Mouse (Mus musculus) heart, postnatal 0 days (tissue): ENCODE data around the gene Gpr45. TPM values are rescaled to one million over a fixed set of nuclear protein-coding genes. Genes with fewer than 3 reads are reported as not detected.

ENCODE experiments used
- ATAC-seq: fragments of 200-750 bp; cut with Nextera tagmentation; 2 replicates; pipeline ENCODE4 v1.8.0; 2017; ENCODE audit warnings: low read depth, moderate number of reproducible peaks, moderate library complexity; ENCODE audit not compliant: insufficient read depth
- DNase-seq: peaks from one replicate; pipeline ENCODE4 v3.0.0-alpha.2; 2016; ENCODE audit warnings: low spot score
- H3K27ac ChIP-seq: fragments of 300-500 bp; sonication (generic); 2 replicates; pipeline ENCODE4 v1.5.1; 2014; ENCODE audit warnings: low read depth, mild to moderate bottlenecking
- H3K27me3 ChIP-seq: fragments of 300-500 bp; sonication (generic); 2 replicates; pipeline ENCODE4 v1.6.1; 2014; ENCODE audit warnings: low read length, mixed read lengths; ENCODE audit not compliant: control insufficient read depth, insufficient read depth
- H3K36me3 ChIP-seq: fragments of 300-500 bp; sonication (generic); replicated peaks from 2 replicates; pipeline ENCODE4 v1.6.1; 2014; ENCODE audit warnings: low read length, mixed read lengths; ENCODE audit not compliant: control insufficient read depth, insufficient read depth
- H3K4me1 ChIP-seq: fragments of 300-500 bp; sonication (generic); 2 replicates; pipeline ENCODE4 v1.6.1; 2014; ENCODE audit warnings: antibody characterized with exemption; ENCODE audit not compliant: control insufficient read depth, insufficient read depth
- H3K4me2 ChIP-seq: fragments of 300-500 bp; sonication (generic); 2 replicates; pipeline ENCODE4 v1.6.1; 2014; ENCODE audit warnings: low read depth, mild to moderate bottlenecking, low read length, moderate library complexity
- H3K4me3 ChIP-seq: fragments of 300-500 bp; sonication (generic); 2 replicates; pipeline ENCODE4 v1.5.1; 2014; ENCODE audit warnings: low read depth, low read length
- H3K9ac ChIP-seq: fragments of 300-500 bp; sonication (generic); replicated peaks from 2 replicates; pipeline ENCODE4 v1.6.1; 2014; ENCODE audit warnings: low read depth, low read length, mixed read lengths
- H3K9me3 ChIP-seq: fragments of 300-500 bp; sonication (generic); replicated peaks from 2 replicates; pipeline ENCODE4 v1.6.1; 2016; ENCODE audit warnings: low read length; ENCODE audit not compliant: control insufficient read depth
- CTCF ChIP-seq: IDR thresholded peaks from 2 replicates; pipeline ENCODE4 v1.5.1; 2016; ENCODE audit warnings: antibody characterized with exemption, control low read depth, low read depth
- EP300 ChIP-seq: IDR thresholded peaks from 2 replicates; pipeline ENCODE4 v1.6.1; 2016; ENCODE audit warnings: antibody characterized with exemption, low read depth
- WGBS: fragments of 180-500 bp; shearing (Covaris S2); extraction: QIAGEN DNeasy Blood & Tissue Kit; methylation state at CpG from one replicate; pipeline ENCODE4 v1.1.7; 2014; 5-methylcytosine and 5-hydroxymethylcytosine counted together
- polyA plus RNA-seq: library from polyadenylated mRNA; unstranded; fragments of >200 nt; fragmentation: Nextera tagmentation; extraction: Ambion mirVana; gene quantifications from 2 replicates; pipeline ENCODE4 v1.2.1, GENCODE M21; 2015
- total RNA-seq: library from RNA; depleted of rRNA; stranded (reverse); fragments of >200 nt; gene quantifications from 2 replicates; pipeline ENCODE4 v1.2.3, GENCODE M21; 2014; ENCODE audit warnings: low replicate concordance

The Gpr45 gene
- total and polyA plus RNA-seq, 2 experiments from 2014 or later = 1.00 TPM; not detected in 1

- H3K9me3 ChIP-seq = no peaks in the 10 kb centered on the region
- H3K27me3 ChIP-seq = no peaks in the 10 kb centered on the region
- 86% methylated on average over 10 of the region's 10 CpGs for WGBS
- no peak overlapping the region for H3K9ac ChIP-seq
- H3K27ac ChIP-seq = no peak overlapping the region
- H3K4me2 ChIP-seq = no peak overlapping the region
- DNase-seq (no peak), ATAC-seq (no peak)
- no peaks in the 10 kb centered on the region for H3K4me1 ChIP-seq
- TF ChIP-seq CTCF (no peak), EP300 (no peak)
- no peak overlapping the region for H3K4me3 ChIP-seq
- peaks cover 32% of the 10 kb centered on the region for H3K36me3 ChIP-seq
Observed at GRCm38 (mm10) chr1:43047811-43048210, 95.1 kb downstream of the Gpr45 start.

DNA sequence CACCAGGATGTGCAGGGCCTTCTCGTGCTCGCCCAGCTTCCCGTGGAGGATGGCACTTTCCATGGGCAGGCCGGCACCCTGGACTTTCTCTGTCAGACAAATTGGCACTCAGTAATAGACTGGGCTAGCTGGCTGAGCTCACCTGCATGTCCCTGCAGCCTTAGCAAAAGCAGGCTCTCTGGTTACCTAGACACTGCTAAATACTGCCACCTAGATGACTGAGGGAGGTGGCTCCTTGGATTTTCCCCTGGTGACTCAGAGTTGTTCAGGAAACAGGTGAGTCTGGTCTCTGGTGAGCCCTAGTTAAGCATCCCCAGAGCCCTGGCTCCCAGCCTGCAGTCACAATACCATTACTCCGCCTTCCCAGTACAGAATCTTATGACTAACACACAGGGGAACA lies 99.2 kb downstream of the Gpr45 start:
- H3K9me3 ChIP-seq = no peaks in the 10 kb centered on the region
- H3K36me3 ChIP-seq = peaks cover 70% of the 10 kb centered on the region
- 82% methylated on average over 5 of the region's 5 CpGs for WGBS
- no peak overlapping the region for H3K4me3 ChIP-seq
- no peak overlapping the region for H3K27ac ChIP-seq
- no peak for ATAC-seq
- no peak overlapping the region for H3K4me2 ChIP-seq
- H3K27me3 ChIP-seq = no peaks in the 10 kb centered on the region
- H3K4me1 ChIP-seq = no peaks in the 10 kb centered on the region
- no peak for DNase-seq
- TF ChIP-seq CTCF (no peak), EP300 (no peak)
- H3K9ac ChIP-seq = no peak overlapping the region

DNA sequence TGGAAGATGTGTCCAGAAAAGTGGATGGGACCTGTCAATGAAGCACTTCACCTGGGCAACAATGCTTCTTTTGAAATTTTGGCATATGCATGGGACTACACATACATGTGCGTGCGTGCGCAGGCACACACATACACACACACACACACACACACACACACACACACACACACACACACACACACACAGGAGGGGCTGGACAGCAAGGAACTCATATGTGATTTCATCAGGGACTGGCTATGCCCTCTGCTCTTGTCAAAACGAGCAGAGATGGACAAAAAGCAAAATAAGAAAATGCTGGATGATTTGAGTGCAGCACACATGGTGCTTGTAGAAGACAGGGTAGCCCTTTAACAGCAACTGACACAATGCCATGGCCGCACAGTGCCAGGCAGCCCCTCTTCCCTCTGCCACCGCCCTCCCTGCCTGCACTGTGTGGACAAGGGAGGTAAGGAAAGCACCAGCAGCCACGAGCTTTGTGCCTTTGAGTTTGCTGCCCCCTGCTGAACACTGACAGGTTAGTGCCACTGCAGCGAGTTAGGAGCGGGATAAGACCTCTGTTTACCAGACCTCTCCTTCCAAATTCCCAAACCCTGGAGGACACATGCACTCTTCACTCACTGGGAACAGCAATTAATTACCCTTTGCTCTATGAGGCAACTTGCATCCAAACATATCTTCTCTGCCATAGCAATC lies 113.1 kb downstream of the Gpr45 start:
- no peak overlapping the region for H3K9ac ChIP-seq
- no peaks in the 10 kb centered on the region for H3K9me3 ChIP-seq
- no peaks in the 10 kb centered on the region for H3K4me1 ChIP-seq
- H3K4me3 ChIP-seq = no peak overlapping the region
- no peak overlapping the region for H3K27ac ChIP-seq
- no peak for TF ChIP-seq EP300
- TF ChIP-seq CTCF = peak; percentile 91
- DNase-seq = peak; percentile 51
- H3K4me2 ChIP-seq = no peak overlapping the region
- H3K36me3 ChIP-seq = peaks cover 53% of the 10 kb centered on the region
- WGBS = 54% methylated on average over 9 of the region's 9 CpGs
- no peaks in the 10 kb centered on the region for H3K27me3 ChIP-seq
- ATAC-seq = peak; percentile 83

DNA sequence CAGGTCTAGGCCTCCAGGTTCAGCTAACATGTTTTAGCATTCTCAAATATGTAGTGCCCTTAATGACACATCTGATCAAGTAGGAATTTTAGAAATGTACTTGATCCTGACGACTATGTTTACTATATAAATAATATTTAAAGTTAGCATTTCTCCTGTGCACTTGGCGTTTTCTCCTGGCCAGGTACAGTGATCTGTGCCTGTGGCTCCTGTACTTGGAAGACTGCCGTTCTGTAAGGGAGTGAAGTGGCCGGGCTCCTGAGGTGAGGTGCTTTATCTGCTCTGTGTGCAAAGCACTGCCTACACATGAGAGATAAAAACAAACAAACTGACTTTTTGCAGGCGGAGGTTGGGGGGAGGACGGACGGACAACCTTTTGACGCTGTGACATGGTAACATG lies 113.9 kb downstream of the Gpr45 start:
- no peak overlapping the region for H3K4me3 ChIP-seq
- TF ChIP-seq CTCF (no peak), EP300 (no peak)
- H3K9ac ChIP-seq = no peak overlapping the region
- no peaks in the 10 kb centered on the region for H3K27me3 ChIP-seq
- DNase-seq = no peak
- WGBS = 82% methylated on average over 8 of the region's 8 CpGs
- H3K9me3 ChIP-seq = no peaks in the 10 kb centered on the region
- H3K36me3 ChIP-seq = peaks cover 49% of the 10 kb centered on the region
- H3K27ac ChIP-seq = no peak overlapping the region
- H3K4me2 ChIP-seq = no peak overlapping the region
- no peaks in the 10 kb centered on the region for H3K4me1 ChIP-seq
- ATAC-seq = no peak

GRCm38 (mm10) chr1:43067551-43067950 lies 114.9 kb downstream of the Gpr45 start:
- no peaks in the 10 kb centered on the region for H3K4me1 ChIP-seq
- H3K27me3 ChIP-seq = no peaks in the 10 kb centered on the region
- no peaks in the 10 kb centered on the region for H3K9me3 ChIP-seq
- peaks cover 45% of the 10 kb centered on the region for H3K36me3 ChIP-seq
- DNase-seq (no peak), ATAC-seq (no peak)
- 62% methylated on average over 7 of the region's 7 CpGs for WGBS
- TF ChIP-seq CTCF (no peak), EP300 (no peak)
- H3K4me3 ChIP-seq = no peak overlapping the region
- H3K4me2 ChIP-seq = no peak overlapping the region
- no peak overlapping the region for H3K27ac ChIP-seq
- H3K9ac ChIP-seq = no peak overlapping the region

DNA sequence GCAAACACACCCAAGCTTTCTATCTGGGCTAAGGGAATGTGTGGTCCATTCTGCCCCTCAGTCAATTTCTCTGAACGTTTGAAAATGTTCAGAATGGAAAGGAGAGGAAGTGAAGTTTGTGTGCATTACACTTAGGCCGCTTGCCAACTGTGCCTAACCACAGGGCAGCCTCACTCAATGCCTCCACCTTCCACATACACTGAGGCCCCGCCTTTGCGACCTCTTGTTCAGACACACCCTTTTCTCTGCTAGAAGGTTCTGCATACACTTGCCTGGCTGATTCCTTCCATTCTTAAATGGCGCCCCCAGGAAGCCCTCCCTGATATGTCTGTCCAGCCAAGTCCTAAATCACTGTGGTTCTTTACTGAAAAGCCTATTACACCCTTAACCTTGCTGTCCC lies 118.1 kb downstream of the Gpr45 start:
- Histone ChIP-seq H3K36me3 (peaks cover 41% of the 10 kb centered on the region), H3K4me1 (no peaks in the 10 kb centered on the region), H3K27ac (no peak overlapping the region), H3K4me2 (no peak overlapping the region), H3K4me3 (no peak overlapping the region), H3K9me3 (no peaks in the 10 kb centered on the region), H3K9ac (no peak overlapping the region), H3K27me3 (no peaks in the 10 kb centered on the region)
- TF ChIP-seq EP300 (no peak), CTCF (no peak)
- 72% methylated on average over 5 of the region's 5 CpGs for WGBS
- DNase-seq (no peak), ATAC-seq (no peak)
